Mouse (Mus musculus) forebrain, embryonic 11.5 days (tissue): ENCODE results near the gene Ano6. TPM values are rescaled to one million over a fixed set of nuclear protein-coding genes. Genes with fewer than 3 reads are reported as not detected.

Source experiments
- ATAC-seq: fragments of 200-750 bp; cut with Nextera tagmentation; replicated peaks from 2 replicates; pipeline ENCODE4 v1.8.0; 2017; ENCODE audit warnings: moderate TSS enrichment; ENCODE audit not compliant: low FRiP score
- DNase-seq: peaks from one replicate; pipeline ENCODE4 v3.0.0-alpha.2; 2017; ENCODE audit warnings: low spot score
- H3K27ac ChIP-seq: fragments of 300-500 bp; sonication (generic); 2 replicates; pipeline ENCODE4 v1.5.1; 2014; ENCODE audit warnings: low read depth, low read length
- H3K27me3 ChIP-seq: fragments of 300-500 bp; sonication (generic); 2 replicates; pipeline ENCODE4 v1.6.1; 2014; ENCODE audit warnings: mild to moderate bottlenecking, low read length, mixed read lengths; ENCODE audit not compliant: control insufficient read depth, insufficient read depth
- H3K36me3 ChIP-seq: fragments of 300-500 bp; sonication (generic); 2 replicates; pipeline ENCODE4 v1.6.1; 2014; ENCODE audit warnings: mild to moderate bottlenecking, low read length, moderate library complexity, mixed read lengths; ENCODE audit not compliant: control insufficient read depth, insufficient read depth
- H3K4me1 ChIP-seq: fragments of 300-500 bp; sonication (generic); replicated peaks from 2 replicates; pipeline ENCODE4 v1.6.1; 2014; ENCODE audit warnings: low read length, mixed read lengths; ENCODE audit not compliant: control insufficient read depth, insufficient read depth
- H3K4me2 ChIP-seq: fragments of 300-500 bp; sonication (generic); 2 replicates; pipeline ENCODE4 v1.6.1; 2014; ENCODE audit warnings: low read depth, mild to moderate bottlenecking, low read length, moderate library complexity, mixed read lengths; ENCODE audit not compliant: severe bottlenecking
- H3K4me3 ChIP-seq: fragments of 300-500 bp; sonication (generic); 2 replicates; pipeline ENCODE4 v1.5.1; 2014; ENCODE audit warnings: low read depth, low read length
- H3K9ac ChIP-seq: fragments of 300-500 bp; sonication (generic); 2 replicates; pipeline ENCODE4 v1.6.1; 2014; ENCODE audit warnings: low read length
- H3K9me3 ChIP-seq: fragments of 300-500 bp; sonication (generic); 2 replicates; pipeline ENCODE4 v1.6.1; 2016; ENCODE audit warnings: low read length, mixed read lengths; ENCODE audit not compliant: control insufficient read depth
- WGBS: fragments of 180-500 bp; shearing (Covaris S2); extraction: QIAGEN DNeasy Blood & Tissue Kit; methylation state at CpG from one replicate; pipeline ENCODE4 v1.1.7; 2014; 5-methylcytosine and 5-hydroxymethylcytosine counted together
- polyA plus RNA-seq: library from polyadenylated mRNA; unstranded; fragments of >200 nt; fragmentation: Nextera tagmentation; extraction: Ambion mirVana; gene quantifications from 2 replicates; pipeline ENCODE4 v1.2.1, GENCODE M21; 2014

The Ano6 gene
- polyA plus RNA-seq, 1 experiment from 2014 or later: 40.3 TPM

- no peaks in the 10 kb centered on the region for H3K4me1 ChIP-seq
- ATAC-seq: no peak
- no peak overlapping the region for H3K27ac ChIP-seq
- no peak overlapping the region for H3K9ac ChIP-seq
- no peaks in the 10 kb centered on the region for H3K36me3 ChIP-seq
- no peaks in the 10 kb centered on the region for H3K9me3 ChIP-seq
- 86% methylated on average over 17 of the region's 17 CpGs for WGBS
- H3K4me3 ChIP-seq: no peak overlapping the region
- no peak overlapping the region for H3K4me2 ChIP-seq
- H3K27me3 ChIP-seq: no peaks in the 10 kb centered on the region
- DNase-seq: no peak
Measured at GRCm38 (mm10) chr15:95863865-95864660, 73.4 kb downstream of the Ano6 start.

- H3K27ac ChIP-seq: no peak overlapping the region
Measured at GRCm38 (mm10) chr15:95865311-95866100, 74.9 kb downstream of the Ano6 start.

GRCm38 (mm10) chr15:95868172-95868571 lies 77.5 kb downstream of the Ano6 start:
- Histone ChIP-seq H3K4me3 (no peak overlapping the region), H3K4me1 (no peaks in the 10 kb centered on the region), H3K27ac (no peak overlapping the region), H3K27me3 (no peaks in the 10 kb centered on the region), H3K9me3 (no peaks in the 10 kb centered on the region), H3K36me3 (no peaks in the 10 kb centered on the region), H3K9ac (no peak overlapping the region), H3K4me2 (no peak overlapping the region)
- DNase-seq (no peak), ATAC-seq (no peak)
- WGBS: 94% methylated on average over 4 of the region's 4 CpGs

More at GRCm38 (mm10) chr15:95865311-95866100, 74.9 kb downstream of the Ano6 start:
- H3K4me2 ChIP-seq: no peak overlapping the region
- DNase-seq (no peak), ATAC-seq (no peak)
- H3K4me3 ChIP-seq: no peak overlapping the region
- no peaks in the 10 kb centered on the region for H3K27me3 ChIP-seq
- 92% methylated on average over 17 of the region's 17 CpGs for WGBS
- no peaks in the 10 kb centered on the region for H3K4me1 ChIP-seq
- no peak overlapping the region for H3K9ac ChIP-seq
- H3K9me3 ChIP-seq: no peaks in the 10 kb centered on the region
- H3K36me3 ChIP-seq: no peaks in the 10 kb centered on the region

GRCm38 (mm10) chr15:95869611-95870010 lies 79.0 kb downstream of the Ano6 start:
- Histone ChIP-seq H3K27me3 (no peaks in the 10 kb centered on the region), H3K4me3 (no peak overlapping the region), H3K36me3 (no peaks in the 10 kb centered on the region), H3K9ac (no peak overlapping the region), H3K9me3 (no peaks in the 10 kb centered on the region), H3K4me2 (no peak overlapping the region), H3K4me1 (no peaks in the 10 kb centered on the region), H3K27ac (no peak overlapping the region)
- 94% methylated on average over 5 of the region's 5 CpGs for WGBS
- no peak for ATAC-seq
- no peak for DNase-seq

- no peak for ATAC-seq
Measured at GRCm38 (mm10) chr15:95871631-95872030, 81.0 kb downstream of the Ano6 start.

GRCm38 (mm10) chr15:95872447-95872846 lies 81.8 kb downstream of the Ano6 start:
- WGBS: 94% methylated on average over 8 of the region's 8 CpGs
- H3K27me3 ChIP-seq: no peaks in the 10 kb centered on the region
- no peak overlapping the region for H3K4me2 ChIP-seq
- H3K4me3 ChIP-seq: no peak overlapping the region
- no peaks in the 10 kb centered on the region for H3K4me1 ChIP-seq
- H3K36me3 ChIP-seq: no peaks in the 10 kb centered on the region
- DNase-seq (peak; percentile 26), ATAC-seq (no peak)
- no peaks in the 10 kb centered on the region for H3K9me3 ChIP-seq
- H3K9ac ChIP-seq: no peak overlapping the region
- no peak overlapping the region for H3K27ac ChIP-seq

More at GRCm38 (mm10) chr15:95871631-95872030, 81.0 kb downstream of the Ano6 start:
- no peak overlapping the region for H3K9ac ChIP-seq
- no peaks in the 10 kb centered on the region for H3K36me3 ChIP-seq
- WGBS: 85% methylated on average over 15 of the region's 15 CpGs
- H3K27ac ChIP-seq: no peak overlapping the region
- no peaks in the 10 kb centered on the region for H3K9me3 ChIP-seq
- no peak for DNase-seq
- no peaks in the 10 kb centered on the region for H3K27me3 ChIP-seq
- H3K4me2 ChIP-seq: no peak overlapping the region
- H3K4me3 ChIP-seq: no peak overlapping the region
- no peaks in the 10 kb centered on the region for H3K4me1 ChIP-seq

GRCm38 (mm10) chr15:95873276-95873675 lies 82.6 kb downstream of the Ano6 start:
- Histone ChIP-seq H3K27ac (no peak overlapping the region), H3K36me3 (no peaks in the 10 kb centered on the region), H3K4me2 (no peak overlapping the region), H3K4me1 (no peaks in the 10 kb centered on the region), H3K9ac (no peak overlapping the region), H3K27me3 (no peaks in the 10 kb centered on the region), H3K9me3 (no peaks in the 10 kb centered on the region), H3K4me3 (no peak overlapping the region)
- ATAC-seq: no peak
- 67% methylated on average over 1 of the region's 1 CpGs for WGBS
- DNase-seq: peak; percentile 16

GRCm38 (mm10) chr15:95874216-95874615 lies 83.6 kb downstream of the Ano6 start:
- no peaks in the 10 kb centered on the region for H3K27me3 ChIP-seq
- 90% methylated on average over 5 of the region's 5 CpGs for whole genome bisulfite sequencing
- H3K4me2 ChIP-seq: no peak overlapping the region
- ATAC-seq (no peak), DNase-seq (peak; percentile 25)
- H3K9ac ChIP-seq: no peak overlapping the region
- no peak overlapping the region for H3K4me3 ChIP-seq
- no peak overlapping the region for H3K27ac ChIP-seq
- no peaks in the 10 kb centered on the region for H3K9me3 ChIP-seq
- no peaks in the 10 kb centered on the region for H3K36me3 ChIP-seq
- no peaks in the 10 kb centered on the region for H3K4me1 ChIP-seq
